Mouse (Mus musculus): ENCODE measurements around the gene Rbfox3. TPM values are rescaled to one million over a fixed set of nuclear protein-coding genes. Genes with fewer than 3 reads are reported as not detected.

Gene Rbfox3
- total and polyA plus RNA-seq, 2 experiments from 2014 or later = 52.6 to 76.8 TPM

GRCm38 (mm10) chr11:118758277-118758990 lies 153.0 kb downstream of the Rbfox3 start:
- Histone ChIP-seq H3K4me1 (ENCODE audit: insufficient read depth, low read length) (peaks cover 26% of the 10 kb centered on the region), H3K4me3 (ENCODE audit: low read length) (no peak overlapping the region), H3K9me3 (ENCODE audit: low read length) (no peaks in the 10 kb centered on the region), H3K36me3 (ENCODE audit: insufficient read depth, low read length) (no peaks in the 10 kb centered on the region), H3K9ac (replicated peaks; ENCODE audit: low read length) (no peak overlapping the region), H3K4me2 (ENCODE audit: low read depth, low read length) (no peak overlapping the region), H3K27ac (no peak overlapping the region), H3K27me3 (ENCODE audit: insufficient read depth, low read length) (no peaks in the 10 kb centered on the region)
- no peak for TF ChIP-seq CTCF (IDR thresholded peaks at IDR 0.05; ENCODE audit: low read depth)
- ATAC-seq (no peak), DNase-seq (ENCODE audit: low spot score) (no peak)
- WGBS = 71% methylated on average over 10 of the region's 10 CpGs

DNA sequence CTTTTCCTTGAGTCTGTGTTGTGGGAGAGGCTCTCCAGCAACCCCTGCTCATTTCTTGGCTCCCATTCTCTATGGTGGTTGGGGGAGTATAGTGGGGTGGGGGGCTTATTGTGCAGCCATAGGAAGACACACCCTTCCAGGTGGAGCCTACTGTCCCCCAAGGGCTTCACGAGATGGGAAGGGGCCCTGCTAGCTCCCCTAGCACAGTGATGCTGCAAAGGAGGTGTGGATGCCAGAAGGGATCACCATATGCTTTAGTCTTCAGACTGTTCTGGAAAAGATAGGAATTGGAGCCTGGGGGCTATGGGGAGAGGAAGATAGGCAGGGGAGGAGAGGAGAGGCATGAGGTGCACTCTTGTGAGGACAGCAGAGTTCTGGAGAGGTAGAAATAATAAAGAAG lies 153.9 kb downstream of the Rbfox3 start:
- Histone ChIP-seq H3K9ac (replicated peaks; ENCODE audit: low read length) (no peak overlapping the region), H3K36me3 (ENCODE audit: insufficient read depth, low read length) (no peaks in the 10 kb centered on the region), H3K4me2 (ENCODE audit: low read depth, low read length) (no peak overlapping the region), H3K4me3 (ENCODE audit: low read length) (no peak overlapping the region), H3K4me1 (ENCODE audit: insufficient read depth, low read length) (peaks cover 31% of the 10 kb centered on the region), H3K9me3 (ENCODE audit: low read length) (no peaks in the 10 kb centered on the region), H3K27ac (no peak overlapping the region), H3K27me3 (ENCODE audit: insufficient read depth, low read length) (no peaks in the 10 kb centered on the region)
- 75% methylated on average over 1 of the region's 1 CpGs for WGBS
- DNase-seq (ENCODE audit: low spot score) (no peak), ATAC-seq (no peak)
- TF ChIP-seq CTCF (IDR thresholded peaks at IDR 0.05; ENCODE audit: low read depth) = no peak

GRCm38 (mm10) chr11:118755003-118755402 lies 156.4 kb downstream of the Rbfox3 start:
- Histone ChIP-seq H3K27ac (no peak overlapping the region; the same call in 1 of the 2 replicates), H3K4me2 (ENCODE audit: low read depth, low read length) (no peak overlapping the region), H3K4me1 (ENCODE audit: insufficient read depth, low read length) (peaks cover 45% of the 10 kb centered on the region), H3K4me3 (ENCODE audit: low read length) (no peak overlapping the region), H3K9ac (replicated peaks; ENCODE audit: low read length) (no peak overlapping the region), H3K36me3 (ENCODE audit: insufficient read depth, low read length) (no peaks in the 10 kb centered on the region), H3K27me3 (ENCODE audit: insufficient read depth, low read length) (no peaks in the 10 kb centered on the region), H3K9me3 (ENCODE audit: low read length) (no peaks in the 10 kb centered on the region)
- no peak for TF ChIP-seq CTCF (IDR thresholded peaks at IDR 0.05; ENCODE audit: low read depth)
- whole genome bisulfite sequencing = 61% methylated on average over 17 of the region's 17 CpGs
- ATAC-seq (no peak), DNase-seq (ENCODE audit: low spot score) (no peak)

DNA sequence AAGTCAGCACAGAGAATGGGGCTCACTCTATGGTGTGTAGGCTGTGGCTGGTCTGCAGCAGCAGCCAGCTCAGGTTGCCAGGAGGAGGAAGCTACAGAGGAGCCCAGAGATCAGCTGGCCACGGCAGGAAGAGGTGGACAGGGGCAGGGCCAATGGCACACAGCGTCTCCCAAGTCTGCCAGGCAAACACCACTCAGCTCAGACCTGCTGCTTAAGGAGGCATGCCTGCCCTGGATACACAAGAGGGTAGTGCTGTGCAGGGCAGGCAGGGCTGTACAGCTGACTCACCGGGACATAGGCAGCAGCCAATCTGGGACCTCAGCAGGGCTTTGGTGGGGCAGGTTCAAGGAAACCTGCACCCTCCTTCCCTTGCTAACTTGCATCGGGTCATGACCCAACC lies 156.9 kb downstream of the Rbfox3 start:
- Histone ChIP-seq H3K9ac (replicated peaks; ENCODE audit: low read length) (no peak overlapping the region), H3K27ac (no peak overlapping the region), H3K36me3 (ENCODE audit: insufficient read depth, low read length) (no peaks in the 10 kb centered on the region), H3K9me3 (ENCODE audit: low read length) (no peaks in the 10 kb centered on the region), H3K4me1 (ENCODE audit: insufficient read depth, low read length) (peaks cover 45% of the 10 kb centered on the region), H3K4me3 (ENCODE audit: low read length) (no peak overlapping the region), H3K4me2 (ENCODE audit: low read depth, low read length) (no peak overlapping the region), H3K27me3 (ENCODE audit: insufficient read depth, low read length) (no peaks in the 10 kb centered on the region)
- ATAC-seq (peak; percentile 39; the same call in 1 of the 2 replicates), DNase-seq (ENCODE audit: low spot score) (no peak)
- TF ChIP-seq CTCF (IDR thresholded peaks at IDR 0.05; ENCODE audit: low read depth) = no peak
- WGBS = 39% methylated on average over 4 of the region's 4 CpGs

DNA sequence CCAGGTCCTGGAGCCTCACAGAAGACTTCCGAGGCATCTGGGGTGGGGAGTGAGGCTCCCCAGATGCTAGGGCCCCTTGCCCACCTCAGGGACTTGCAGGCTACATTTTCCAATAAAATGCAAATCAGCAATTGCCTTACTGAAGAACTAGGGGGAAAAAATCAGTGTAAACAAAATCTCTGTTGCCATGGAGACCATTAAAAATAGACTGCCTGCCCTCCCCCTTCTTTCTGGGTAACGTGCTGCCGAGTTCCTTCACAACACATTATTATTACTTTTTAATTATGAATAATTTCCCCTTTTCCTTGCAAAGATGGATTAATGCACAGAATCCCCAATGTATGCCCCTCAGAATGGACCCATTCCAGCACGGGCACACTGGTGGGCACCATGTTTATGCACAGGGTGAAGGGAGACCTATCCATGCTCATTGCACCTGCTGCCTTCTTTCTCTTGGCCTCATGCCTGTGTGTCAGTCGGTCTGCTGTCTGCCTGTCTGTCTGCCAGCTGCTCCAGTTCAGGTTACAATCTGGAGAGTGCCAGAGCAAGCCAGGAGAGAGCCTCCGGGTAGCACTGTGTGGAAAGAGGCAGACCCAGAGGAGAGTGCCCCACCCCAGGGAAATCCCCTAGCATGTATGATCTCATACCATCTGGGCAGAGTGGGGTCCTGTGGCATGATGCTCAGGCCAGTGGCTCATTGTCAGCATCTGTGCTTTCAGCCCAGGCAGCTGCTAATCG lies 159.3 kb downstream of the Rbfox3 start:
- Histone ChIP-seq H3K27ac (peak overlapping the region; percentile 27), H3K4me1 (ENCODE audit: insufficient read depth, low read length) (peaks cover 45% of the 10 kb centered on the region), H3K9ac (replicated peaks; ENCODE audit: low read length) (no peak overlapping the region), H3K27me3 (ENCODE audit: insufficient read depth, low read length) (no peaks in the 10 kb centered on the region), H3K36me3 (ENCODE audit: insufficient read depth, low read length) (no peaks in the 10 kb centered on the region), H3K4me2 (ENCODE audit: low read depth, low read length) (no peak overlapping the region), H3K4me3 (ENCODE audit: low read length) (no peak overlapping the region), H3K9me3 (ENCODE audit: low read length) (no peaks in the 10 kb centered on the region)
- ATAC-seq = peak; percentile 66
- 26% methylated on average over 7 of the region's 7 CpGs for WGBS
- TF ChIP-seq CTCF (IDR thresholded peaks at IDR 0.05; ENCODE audit: low read depth) = no peak
- peak; percentile 51 for DNase-seq (ENCODE audit: low spot score)

GRCm38 (mm10) chr11:118750745-118751330 lies 160.6 kb downstream of the Rbfox3 start:
- WGBS = 44% methylated on average over 11 of the region's 11 CpGs
- Histone ChIP-seq H3K9me3 (ENCODE audit: low read length) (no peaks in the 10 kb centered on the region), H3K27ac (no peak overlapping the region), H3K4me1 (ENCODE audit: insufficient read depth, low read length) (peaks cover 45% of the 10 kb centered on the region), H3K36me3 (ENCODE audit: insufficient read depth, low read length) (no peaks in the 10 kb centered on the region), H3K9ac (replicated peaks; ENCODE audit: low read length) (no peak overlapping the region), H3K4me3 (ENCODE audit: low read length) (no peak overlapping the region), H3K27me3 (ENCODE audit: insufficient read depth, low read length) (no peaks in the 10 kb centered on the region), H3K4me2 (ENCODE audit: low read depth, low read length) (no peak overlapping the region)
- no peak for DNase-seq (ENCODE audit: low spot score)
- TF ChIP-seq CTCF (IDR thresholded peaks at IDR 0.05; ENCODE audit: low read depth) = no peak
- no peak for ATAC-seq

All from hindbrain, postnatal 0 days (tissue).